Mouse (Mus musculus) ES-Bruce4 (cell line): ENCODE data around the gene Zfp831. TPM values are rescaled to one million over a fixed set of nuclear protein-coding genes. Genes with fewer than 3 reads are reported as not detected.

Source experiments
- H3K27ac ChIP-seq: 2 replicates; pipeline ENCODE4 v1.5.1; 2012; ENCODE audit warnings: low read length, inconsistent platforms; ENCODE audit not compliant: insufficient read depth
- H3K27me3 ChIP-seq: 2 replicates; pipeline ENCODE4 v1.6.1; 2012; ENCODE audit warnings: mild to moderate bottlenecking, low read length, inconsistent platforms; ENCODE audit not compliant: control insufficient read depth, poor library complexity, insufficient read depth, severe bottlenecking
- H3K36me3 ChIP-seq: 2 replicates; pipeline ENCODE4 v1.6.1; 2012; ENCODE audit warnings: inconsistent platforms, mild to moderate bottlenecking, low read length, moderate library complexity; ENCODE audit not compliant: control insufficient read depth, poor library complexity, insufficient read depth, severe bottlenecking
- H3K4me1 ChIP-seq: one replicate; pipeline ENCODE4 v1.8.1; 2011; ENCODE audit warnings: low read length; ENCODE audit not compliant: control insufficient read depth, insufficient read depth
- H3K4me3 ChIP-seq: 2 replicates; pipeline ENCODE4 v1.5.1; 2011; ENCODE audit warnings: low read depth, mild to moderate bottlenecking, low read length
- H3K9ac ChIP-seq: 2 replicates; pipeline ENCODE4 v1.6.1; 2012; ENCODE audit warnings: low read depth, mild to moderate bottlenecking, inconsistent platforms; ENCODE audit not compliant: poor library complexity, severe bottlenecking
- H3K9me3 ChIP-seq: replicated peaks from 2 replicates; pipeline ENCODE4 v1.6.1; 2012; ENCODE audit warnings: mild to moderate bottlenecking, low read length, inconsistent platforms; ENCODE audit not compliant: control insufficient read depth, poor library complexity, insufficient read depth, severe bottlenecking
- CTCF ChIP-seq: IDR thresholded peaks from one replicate; pipeline ENCODE4 v1.8.1; 2011; ENCODE audit warnings: low read depth, low read length
- EP300 ChIP-seq: IDR thresholded peaks from 2 replicates; pipeline ENCODE4 v1.6.1; 2011; ENCODE audit warnings: low read depth, low read length; ENCODE audit not compliant: insufficient read depth
- POLR2A ChIP-seq: IDR thresholded peaks from one replicate; pipeline ENCODE4 v1.8.1; 2011; ENCODE audit warnings: low read length; ENCODE audit not compliant: insufficient read depth
- polyA plus RNA-seq: library from polyadenylated mRNA; stranded (reverse); fragments of >200 nt; gene quantifications from 2 replicates; pipeline ENCODE4 v1.2.4, GENCODE M21; 2011; ENCODE audit warnings: low read depth; ENCODE audit not compliant: missing spikeins, insufficient read depth, insufficient read length

The Zfp831 gene
- polyA plus RNA-seq, 1 experiment, result not detected

- no peaks in the 10 kb centered on the region for H3K27me3 ChIP-seq
- H3K4me1 ChIP-seq, result no peaks in the 10 kb centered on the region
- TF ChIP-seq POLR2A (no peak), CTCF (no peak), EP300 (no peak)
- no peak overlapping the region for H3K9ac ChIP-seq
- H3K9me3 ChIP-seq, result no peaks in the 10 kb centered on the region
- H3K27ac ChIP-seq, result no peak overlapping the region
- no peaks in the 10 kb centered on the region for H3K36me3 ChIP-seq
- no peak overlapping the region for H3K4me3 ChIP-seq
Observed at GRCm38 (mm10) chr2:174609892-174610291, 33.4 kb upstream of the Zfp831 start.

- no peak for TF ChIP-seq CTCF
- no peak for TF ChIP-seq POLR2A
- TF ChIP-seq EP300, result no peak
- Histone ChIP-seq H3K9ac (no peak overlapping the region), H3K4me3 (no peak overlapping the region), H3K4me1 (no peaks in the 10 kb centered on the region), H3K9me3 (no peaks in the 10 kb centered on the region), H3K36me3 (no peaks in the 10 kb centered on the region), H3K27ac (no peak overlapping the region), H3K27me3 (no peaks in the 10 kb centered on the region)
Observed at GRCm38 (mm10) chr2:174612386-174613063, 30.8 kb upstream of the Zfp831 start.

- Histone ChIP-seq H3K27ac (no peak overlapping the region), H3K4me1 (no peaks in the 10 kb centered on the region), H3K27me3 (no peaks in the 10 kb centered on the region), H3K9ac (no peak overlapping the region), H3K36me3 (no peaks in the 10 kb centered on the region), H3K9me3 (no peaks in the 10 kb centered on the region), H3K4me3 (no peak overlapping the region)
- TF ChIP-seq CTCF, result no peak
- TF ChIP-seq EP300, result no peak
- TF ChIP-seq POLR2A, result no peak
Observed at GRCm38 (mm10) chr2:174613221-174613620, 30.1 kb upstream of the Zfp831 start.

GRCm38 (mm10) chr2:174613921-174614441 is 29.4 kb upstream of the Zfp831 start:
- H3K27me3 ChIP-seq, result no peaks in the 10 kb centered on the region
- no peak for TF ChIP-seq CTCF
- no peak for TF ChIP-seq EP300
- no peaks in the 10 kb centered on the region for H3K36me3 ChIP-seq
- no peak overlapping the region for H3K9ac ChIP-seq
- no peaks in the 10 kb centered on the region for H3K9me3 ChIP-seq
- no peak overlapping the region for H3K27ac ChIP-seq
- no peaks in the 10 kb centered on the region for H3K4me1 ChIP-seq
- H3K4me3 ChIP-seq, result no peak overlapping the region

- TF ChIP-seq POLR2A, result no peak
- TF ChIP-seq CTCF, result no peak
- TF ChIP-seq EP300, result no peak
- Histone ChIP-seq H3K9ac (no peak overlapping the region), H3K4me1 (no peaks in the 10 kb centered on the region), H3K9me3 (no peaks in the 10 kb centered on the region), H3K36me3 (no peaks in the 10 kb centered on the region), H3K27ac (no peak overlapping the region), H3K27me3 (no peaks in the 10 kb centered on the region), H3K4me3 (no peak overlapping the region)
Observed at GRCm38 (mm10) chr2:174621881-174622280, 21.5 kb upstream of the Zfp831 start.

- Histone ChIP-seq H3K9ac (no peak overlapping the region), H3K27ac (no peak overlapping the region), H3K27me3 (no peaks in the 10 kb centered on the region), H3K4me1 (no peaks in the 10 kb centered on the region), H3K36me3 (no peaks in the 10 kb centered on the region), H3K9me3 (no peaks in the 10 kb centered on the region), H3K4me3 (no peak overlapping the region)
- no peak for TF ChIP-seq POLR2A
- no peak for TF ChIP-seq CTCF
- no peak for TF ChIP-seq EP300
Observed at GRCm38 (mm10) chr2:174624430-174624829, 18.9 kb upstream of the Zfp831 start.
